Mouse (Mus musculus) ovary, postnatal 10 days (tissue): ENCODE measurements around the gene Disp2.

Source experiments
- DNase-seq: peaks from one replicate; pipeline ENCODE4 v3.0.0; 2022; ENCODE audit warnings: low spot score

Gene Disp2

DNA sequence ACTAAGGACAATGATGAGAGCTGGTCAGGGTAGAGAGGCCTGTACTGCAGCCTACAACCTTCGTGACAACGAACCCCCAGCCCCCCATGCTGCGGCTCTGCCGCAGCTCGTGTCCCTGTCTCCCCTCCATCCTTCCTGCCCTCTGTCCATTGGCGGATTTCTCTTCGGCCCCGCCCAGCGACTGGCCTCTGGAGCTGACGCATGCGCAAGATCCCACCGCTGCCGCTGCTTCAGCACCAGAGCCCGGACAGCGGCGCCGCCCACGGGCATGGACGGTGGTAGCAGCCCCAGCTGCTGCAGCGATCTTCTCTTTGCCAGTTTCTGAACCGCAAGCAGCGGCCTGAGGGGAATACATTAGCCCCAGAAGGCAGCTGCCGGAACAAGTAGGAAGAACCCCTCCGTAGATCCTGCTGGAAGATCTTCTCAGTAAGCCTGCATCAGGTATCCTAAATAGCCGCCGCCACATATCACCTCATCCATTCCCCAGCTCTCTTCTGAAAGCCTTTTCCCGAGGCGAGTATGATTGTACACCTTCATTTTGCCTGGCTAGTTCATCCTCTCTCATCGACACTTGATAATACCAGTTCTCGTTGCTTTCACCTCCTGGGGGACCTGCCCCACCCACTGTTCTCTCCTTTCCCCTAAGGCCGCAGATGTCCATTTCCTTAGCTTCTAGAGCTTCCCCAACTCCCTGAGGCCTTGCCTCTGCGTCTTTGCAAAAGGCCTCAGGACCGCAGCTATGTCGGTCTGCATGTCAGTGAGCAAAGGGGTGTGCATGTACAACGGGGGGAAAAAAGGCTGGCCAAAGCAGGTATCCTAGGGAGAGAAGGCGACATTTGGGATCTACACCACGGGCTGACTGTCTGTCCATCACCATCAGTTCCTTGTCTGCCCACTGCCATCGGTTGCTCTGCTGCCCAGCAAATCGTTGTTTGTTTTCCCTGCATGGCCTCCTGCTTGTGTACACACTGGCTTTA, at the start of gene Disp2:
Disp2 (plus strand) TSS at position 216 of the 977 bp plus-strand sequence.
- peak; percentile 85 for DNase-seq

DNA sequence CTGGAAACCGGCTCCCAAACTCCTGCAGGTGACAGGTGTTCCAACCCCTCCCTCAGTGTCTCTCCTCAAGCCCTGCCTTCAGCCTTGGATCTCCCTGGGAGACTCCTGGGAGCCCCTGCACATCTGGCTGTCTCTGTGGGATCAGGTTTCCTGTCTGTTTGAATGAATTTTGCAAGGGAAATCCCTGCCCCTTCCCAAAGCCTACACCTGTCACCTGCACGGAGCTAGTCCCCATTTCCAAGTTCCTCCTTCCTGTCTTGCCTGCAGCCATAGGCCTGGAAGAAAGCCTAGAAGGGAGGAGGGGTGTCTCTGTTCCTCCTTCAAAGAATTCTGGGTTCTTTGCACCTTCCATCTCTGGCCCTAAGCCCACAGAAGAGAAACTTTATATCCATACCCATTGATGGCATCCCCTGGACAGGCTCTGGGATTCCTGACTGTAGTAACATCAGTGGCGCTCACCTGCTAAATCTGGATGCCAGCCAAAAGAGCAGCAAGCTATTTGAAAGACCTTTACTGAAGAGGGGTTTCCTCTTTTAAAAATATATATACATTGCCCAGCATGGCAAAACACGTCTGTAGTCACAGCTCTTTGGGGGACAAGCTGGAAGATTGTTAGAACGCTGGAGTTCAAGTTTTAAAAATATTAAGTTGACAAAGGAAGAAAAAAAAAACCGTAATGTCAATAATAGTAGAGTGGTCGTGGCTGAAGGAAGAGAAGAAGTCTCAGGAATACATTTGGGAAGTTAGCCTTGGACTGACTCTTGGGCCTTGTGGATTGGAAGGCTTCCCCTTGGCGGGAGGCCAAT, 49.5 kb upstream of the Disp2 start:
- no peak for DNase-seq

DNA sequence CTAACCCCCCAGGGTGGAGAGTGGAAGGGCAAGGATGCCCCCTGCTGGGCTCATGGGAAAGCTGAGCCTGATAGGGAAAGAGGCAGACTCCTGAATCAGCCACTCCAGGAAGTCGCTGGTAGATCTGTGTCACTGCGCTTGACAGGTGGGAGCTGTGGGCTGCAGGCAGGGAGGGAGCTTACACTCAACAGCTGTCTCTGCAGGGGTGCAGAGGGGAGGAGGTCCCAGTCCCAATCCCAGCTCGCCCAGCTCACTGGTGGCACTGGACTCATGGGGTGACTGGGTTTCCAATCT, 49.0 kb upstream of the Disp2 start:
- peak; percentile 40 for DNase-seq

DNA sequence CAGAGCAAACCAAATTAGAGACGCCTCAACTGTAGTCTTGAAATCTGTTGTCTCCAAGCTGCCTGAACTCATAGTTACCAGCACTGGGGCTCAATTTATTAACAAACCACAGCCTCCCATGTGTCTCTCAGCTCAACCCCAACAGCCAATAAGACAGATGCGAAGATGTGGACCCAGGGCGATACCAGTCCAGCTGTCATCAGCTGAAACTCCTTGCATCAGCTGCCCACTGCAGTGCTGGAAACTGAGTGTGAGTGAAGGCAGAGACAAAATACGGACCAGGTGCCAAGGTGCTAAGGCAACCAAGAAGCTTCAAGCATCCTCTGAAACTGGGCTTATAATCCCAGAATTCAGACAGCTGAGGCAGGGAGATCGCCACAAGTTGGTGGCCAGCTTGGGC, 47.5 kb upstream of the Disp2 start:
- DNase-seq, result no peak

DNA sequence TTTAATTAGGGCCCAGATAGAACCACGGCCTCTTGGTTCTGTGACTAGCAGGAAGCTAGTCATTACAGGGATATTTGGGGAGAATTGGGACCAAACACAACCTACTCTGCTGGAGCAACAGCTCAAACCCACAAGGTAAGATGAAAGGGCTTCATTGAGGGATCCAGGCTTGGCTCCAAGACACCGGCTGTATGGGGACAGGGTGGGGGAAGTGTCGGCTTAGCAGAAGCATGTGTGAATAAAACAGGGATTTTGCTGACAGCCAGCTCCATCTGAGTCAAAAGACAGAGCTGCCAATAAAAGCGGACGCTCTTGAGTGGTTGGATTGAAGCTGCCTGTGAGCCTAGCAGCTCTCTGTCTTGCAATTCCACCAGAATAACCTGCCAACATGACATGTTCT, 46.2 kb upstream of the Disp2 start:
- DNase-seq, result no peak

DNA sequence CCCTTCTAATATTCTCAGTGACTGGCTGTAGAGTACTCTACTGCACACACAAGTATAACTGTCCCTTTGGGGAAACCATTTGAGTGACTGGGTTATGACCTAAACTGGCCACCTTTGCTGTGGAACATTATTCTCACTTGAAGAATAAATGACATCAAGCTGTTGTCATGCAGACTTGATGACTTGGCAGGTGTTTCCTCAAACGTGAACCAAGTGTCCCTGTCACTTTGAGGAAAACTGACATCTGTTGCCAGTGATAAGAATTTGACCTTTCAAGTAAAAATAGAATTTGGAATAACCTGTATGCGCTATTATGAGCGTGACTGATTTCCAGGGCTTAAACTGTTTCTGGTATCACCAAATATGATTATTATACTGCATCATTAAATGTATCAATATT, 39.2 kb upstream of the Disp2 start:
- no peak for DNase-seq

DNA sequence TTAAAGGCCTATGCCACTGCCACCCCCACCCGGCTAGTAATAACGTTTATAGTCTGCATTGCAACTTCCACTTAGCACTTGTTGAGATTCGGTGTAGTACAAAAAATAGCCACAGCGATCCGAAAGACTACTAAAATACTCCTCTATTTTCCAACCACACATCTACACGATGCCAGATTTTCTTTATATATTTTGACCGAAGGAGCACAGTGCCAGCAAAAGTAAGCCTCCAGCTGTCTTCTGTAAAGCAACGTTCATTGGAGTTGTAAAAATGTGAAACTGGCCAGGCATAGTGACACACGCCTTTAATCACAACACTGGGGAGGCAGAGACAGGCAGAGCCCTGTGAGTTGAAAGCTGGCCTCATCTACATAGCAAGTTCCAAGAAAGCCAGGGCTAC, 38.3 kb upstream of the Disp2 start:
- DNase-seq, result no peak

DNA sequence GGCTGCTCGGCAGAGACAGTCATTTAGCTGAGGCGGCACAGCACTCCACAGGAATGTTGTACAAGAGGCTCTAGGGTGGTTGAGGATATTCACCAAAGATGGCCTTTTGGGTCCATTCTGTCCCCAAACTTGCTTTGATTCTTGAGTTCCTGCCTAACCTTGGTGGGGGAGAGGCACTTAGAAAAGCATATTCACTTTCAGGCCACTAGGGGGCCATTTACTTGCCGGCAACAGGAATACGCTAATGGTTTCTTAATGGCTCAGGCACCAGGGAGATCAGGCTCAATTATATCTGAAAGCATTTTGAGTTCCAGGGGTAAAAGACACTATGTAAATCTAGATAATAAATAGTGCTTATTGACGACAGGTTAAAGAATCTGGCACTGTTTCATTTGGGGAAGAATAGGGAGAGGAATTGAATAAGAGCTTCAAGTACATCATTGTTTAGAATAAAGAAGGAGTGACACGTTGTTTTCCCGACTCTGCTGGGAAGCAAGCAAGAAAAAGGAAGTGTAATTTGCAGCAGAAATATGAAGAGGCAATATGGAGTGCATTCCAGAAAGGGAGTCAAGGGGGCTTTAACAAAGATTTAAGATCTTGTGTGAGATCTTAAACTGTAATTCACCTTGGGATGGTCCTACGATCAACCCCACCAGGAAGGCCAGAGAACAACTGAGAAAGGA, 36.1 kb upstream of the Disp2 start:
- no peak for DNase-seq

DNA sequence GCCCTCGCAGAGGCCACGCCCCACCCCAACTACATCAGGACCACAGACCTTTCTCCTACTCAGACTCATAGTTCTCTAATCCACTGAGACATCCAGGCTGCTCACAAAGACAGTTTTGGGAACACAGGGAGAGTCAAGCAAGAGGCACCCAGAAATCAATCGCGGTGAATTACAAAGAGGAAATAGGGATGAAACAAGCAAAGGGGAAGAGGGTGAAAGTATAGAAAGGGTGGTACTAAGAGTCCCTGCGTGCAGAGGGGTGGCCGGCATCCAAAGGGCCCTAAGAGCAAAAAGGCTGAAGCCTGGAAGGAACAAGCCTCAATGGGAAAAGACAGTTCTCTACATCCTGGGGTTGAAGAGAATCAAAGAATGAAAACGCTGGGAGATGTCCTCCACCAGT, 34.9 kb upstream of the Disp2 start:
- DNase-seq, result no peak

DNA sequence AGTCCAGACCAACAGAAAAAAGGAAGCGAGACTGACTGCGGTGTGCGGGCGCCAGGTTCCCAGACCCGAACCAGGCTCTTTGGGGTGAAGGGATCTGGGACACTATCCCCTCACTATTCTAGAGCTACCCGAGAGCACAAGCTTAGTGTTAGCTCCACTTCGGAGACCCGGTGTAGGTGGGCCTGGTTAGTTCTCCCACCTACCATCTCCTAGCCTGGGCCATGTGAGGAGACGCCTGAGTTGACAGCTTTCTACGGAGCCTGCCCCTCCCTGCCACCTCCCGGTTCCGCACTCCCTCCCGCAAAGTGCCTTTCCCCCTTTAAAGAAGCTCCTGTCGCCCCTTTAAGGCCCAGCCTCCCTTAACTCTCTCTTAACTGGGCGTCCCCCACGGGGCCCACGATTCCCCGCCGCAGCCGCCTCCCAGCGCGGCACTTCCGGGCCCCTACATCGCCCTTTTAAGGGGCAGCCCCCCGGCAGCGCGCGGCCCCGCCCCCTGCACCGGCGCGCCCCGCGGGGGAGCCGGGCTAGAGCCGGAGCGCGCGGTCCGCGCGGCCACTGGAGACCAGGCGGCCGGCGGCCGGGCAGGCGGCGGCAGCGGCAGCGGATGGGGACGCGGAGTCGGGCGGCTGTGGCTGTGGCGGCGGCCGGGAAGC, 34.2 kb upstream of the Disp2 start, which contains the start of gene Inafm2:
Inafm2 (plus strand) TSS at position 527 of the 653 bp plus-strand sequence.
- DNase-seq, result peak; percentile 66

DNA sequence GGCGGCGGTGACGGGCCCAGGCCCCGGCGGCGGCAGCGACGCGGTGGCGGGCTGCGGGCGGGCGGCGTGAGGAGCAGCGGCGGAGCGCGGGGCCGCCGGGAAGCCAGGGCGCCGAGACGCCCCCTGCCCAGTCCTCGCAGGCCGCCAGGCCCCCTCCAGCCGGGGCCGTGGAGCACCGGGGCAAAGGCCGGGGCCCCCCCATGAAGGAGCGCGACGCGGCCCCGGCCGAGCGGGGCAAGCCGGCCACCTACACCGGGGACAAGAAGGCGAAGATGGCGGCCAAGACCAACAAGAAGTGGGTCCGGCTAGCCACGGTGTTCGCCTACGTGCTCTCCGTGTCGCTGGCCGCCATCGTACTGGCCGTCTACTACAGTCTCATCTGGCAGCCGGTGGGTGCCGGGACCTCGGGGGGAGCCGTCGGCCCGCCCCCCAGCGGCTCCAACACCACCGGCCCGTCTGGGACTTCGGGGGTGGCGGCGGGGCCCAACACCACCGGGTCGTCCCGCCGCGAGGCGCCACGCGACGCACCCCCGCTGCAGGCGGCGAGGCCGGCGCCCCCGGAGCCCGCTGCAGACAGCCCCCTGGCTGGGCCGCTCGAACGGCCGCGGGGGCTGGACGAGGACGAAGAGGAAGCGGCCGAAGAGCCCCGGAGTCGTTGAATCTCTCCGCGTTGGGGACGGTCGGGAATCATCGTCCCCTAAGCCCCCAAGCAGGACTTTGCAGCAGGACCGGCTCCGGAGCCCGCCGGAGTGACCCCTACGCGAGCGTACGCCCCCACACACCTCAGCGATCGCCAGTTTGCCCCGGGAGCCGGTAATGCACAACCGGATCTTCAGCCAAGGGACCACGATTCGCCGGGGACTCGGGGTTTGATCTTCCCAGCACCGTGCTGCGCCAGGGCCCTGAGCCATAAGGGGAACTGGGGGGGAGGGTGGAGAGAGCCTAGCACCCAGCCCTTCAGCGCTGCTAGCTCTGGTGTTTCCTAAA, 33.3 kb upstream of the Disp2 start:
- no peak for DNase-seq

DNA sequence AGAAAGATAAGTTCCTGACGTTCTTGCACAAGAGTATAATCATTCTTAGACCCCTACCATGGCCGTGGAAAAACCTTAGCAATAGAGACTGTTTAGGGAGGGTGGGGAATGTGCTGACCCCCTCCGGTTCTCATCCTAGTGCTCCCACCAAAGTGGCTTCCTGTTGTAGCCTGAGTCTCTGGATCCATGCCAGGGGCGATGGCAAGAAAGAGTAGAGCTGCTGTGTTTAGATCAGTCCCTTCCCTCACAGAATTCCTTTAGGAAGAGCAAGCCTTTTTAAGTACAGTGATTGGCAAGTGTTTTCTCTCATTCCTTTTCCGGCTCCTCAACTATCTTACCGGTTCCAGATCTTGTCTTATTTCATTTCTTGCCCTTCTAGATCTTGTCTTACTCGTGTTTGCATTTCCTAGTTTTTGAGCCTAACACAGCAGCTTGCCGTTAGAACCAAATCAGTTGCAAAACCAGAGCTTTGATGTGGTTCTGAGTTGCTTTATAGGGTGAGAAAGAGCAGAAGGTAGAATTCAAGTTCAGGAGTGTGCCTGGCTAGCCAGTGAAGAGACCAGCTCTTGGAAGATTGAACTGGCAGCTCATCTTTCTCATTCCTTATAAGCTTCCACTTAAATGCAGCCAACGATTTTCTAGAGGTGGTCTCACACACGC, 32.1 kb upstream of the Disp2 start:
- DNase-seq, result no peak

DNA sequence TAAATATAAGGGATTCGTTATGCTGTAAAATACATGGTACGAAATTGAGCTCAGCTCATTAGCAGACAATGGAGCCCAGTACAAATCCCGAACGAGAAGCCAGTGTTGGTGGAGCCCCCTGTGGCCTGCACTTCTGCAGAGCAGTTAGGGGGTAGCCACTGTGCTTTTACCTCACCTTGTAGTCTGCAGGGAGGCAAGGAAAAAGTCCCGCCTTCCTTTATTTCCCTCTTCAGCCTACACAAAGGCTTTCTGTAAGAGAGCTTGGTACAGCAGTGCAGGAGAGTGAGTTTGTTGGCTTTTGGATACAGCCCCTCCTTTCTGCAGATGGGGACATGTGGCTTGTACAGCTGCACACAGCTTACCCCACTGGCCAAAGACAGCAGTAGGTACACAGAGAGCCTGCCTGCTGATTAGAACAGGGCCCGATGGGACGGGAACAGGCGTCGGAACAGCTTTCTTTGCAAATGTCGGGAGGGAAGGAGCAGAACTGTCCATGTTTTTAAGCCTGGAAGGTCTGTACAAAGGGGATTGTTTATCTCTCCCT, 30.1 kb upstream of the Disp2 start:
- no peak for DNase-seq

DNA sequence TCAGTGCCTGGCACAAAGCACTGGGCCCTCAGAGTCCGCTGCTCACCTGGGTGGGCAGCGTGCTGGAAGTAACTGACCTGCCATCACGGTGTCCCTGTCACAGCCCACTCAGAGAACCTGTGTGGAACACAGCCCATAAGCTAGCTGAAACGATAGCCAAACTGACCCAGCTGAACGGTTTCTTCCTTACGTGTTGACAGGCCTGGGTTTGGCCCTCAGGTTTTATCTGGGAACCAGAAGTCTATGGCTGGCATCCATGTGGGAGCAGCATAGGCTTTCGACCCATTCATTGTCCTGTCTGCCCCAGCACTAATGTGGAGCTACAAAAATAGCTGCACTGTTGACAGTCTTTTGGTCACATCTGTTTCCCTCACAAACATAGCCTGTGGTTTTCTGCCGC, 29.0 kb upstream of the Disp2 start:
- DNase-seq, result no peak

DNA sequence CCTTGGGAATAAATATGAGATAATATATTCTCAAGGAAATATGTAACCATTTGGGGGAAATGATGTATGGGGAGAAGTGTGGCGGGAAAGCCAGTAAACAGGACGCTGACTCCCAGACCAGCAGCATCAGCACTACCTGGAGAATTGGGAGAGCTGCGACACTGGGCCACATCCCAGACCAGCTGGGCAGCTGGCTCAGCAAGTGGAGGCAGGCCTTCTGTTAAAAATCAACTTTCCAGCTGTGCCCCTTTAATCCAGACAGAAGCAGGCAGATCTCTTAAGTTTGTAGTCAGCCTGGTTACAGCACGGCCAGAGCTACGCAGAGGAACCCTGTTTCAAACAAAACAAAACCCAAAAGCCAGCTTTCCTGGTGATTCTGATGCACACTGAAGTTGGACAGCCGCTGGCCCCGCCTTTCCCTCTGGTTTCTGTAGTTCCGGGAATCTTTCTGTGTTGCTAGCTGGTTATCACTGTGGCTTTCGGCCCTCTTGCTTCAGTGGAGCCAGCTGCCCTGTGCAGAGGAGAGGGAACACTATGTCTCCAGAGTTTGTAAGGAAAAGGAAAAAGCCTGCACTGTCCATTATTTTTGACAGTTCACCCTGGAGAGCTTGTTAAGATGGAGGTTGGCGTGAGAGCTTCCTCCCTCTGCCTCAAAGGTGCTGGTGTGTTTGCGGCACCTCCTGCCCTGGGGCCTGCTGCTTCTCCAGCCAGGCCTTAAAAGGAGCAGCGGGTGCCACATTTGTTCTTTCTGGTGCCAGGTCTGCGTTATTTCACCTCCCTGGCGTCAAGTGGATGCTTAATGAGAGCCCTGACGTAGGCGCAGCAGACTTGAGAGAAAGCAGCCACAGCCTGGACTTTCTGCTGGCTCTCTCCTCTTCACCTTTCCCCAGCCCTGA, 27.4 kb upstream of the Disp2 start:
- no peak for DNase-seq

DNA sequence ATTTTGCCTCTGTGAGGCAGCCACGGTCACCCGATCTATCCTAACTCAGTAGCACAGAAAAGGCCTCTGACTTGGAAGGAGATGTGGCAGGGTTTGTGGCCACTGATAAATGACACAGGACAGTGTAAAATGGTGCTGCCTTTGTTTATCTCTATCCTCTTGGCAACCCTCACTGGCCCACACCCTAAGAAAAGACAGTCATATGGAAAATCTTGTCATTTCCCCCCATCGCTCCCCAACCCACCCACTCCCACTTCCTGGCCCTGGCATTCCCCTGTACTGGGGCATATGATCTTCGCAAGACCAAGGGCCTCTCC, 26.8 kb upstream of the Disp2 start:
- DNase-seq, result no peak

DNA sequence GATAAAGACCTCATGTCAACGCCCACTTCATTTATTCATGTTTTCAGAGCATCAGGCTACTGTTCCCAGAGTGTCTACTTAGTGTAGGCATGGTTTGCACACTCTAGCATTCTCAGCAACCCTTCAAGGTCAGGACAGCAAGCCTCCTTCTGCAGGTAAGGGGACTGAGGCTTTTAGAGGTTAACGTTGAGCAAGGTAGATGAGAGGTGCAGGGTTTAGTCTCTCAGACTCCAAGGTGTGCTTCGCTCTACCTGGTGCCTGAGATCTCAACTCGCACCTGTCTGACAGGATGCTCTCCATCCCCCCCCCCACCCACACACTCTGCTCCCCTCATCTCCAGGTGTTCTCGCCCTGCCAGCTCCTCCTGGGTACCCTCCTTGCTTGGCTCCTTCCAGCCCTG, 25.4 kb upstream of the Disp2 start:
- DNase-seq, result no peak

DNA sequence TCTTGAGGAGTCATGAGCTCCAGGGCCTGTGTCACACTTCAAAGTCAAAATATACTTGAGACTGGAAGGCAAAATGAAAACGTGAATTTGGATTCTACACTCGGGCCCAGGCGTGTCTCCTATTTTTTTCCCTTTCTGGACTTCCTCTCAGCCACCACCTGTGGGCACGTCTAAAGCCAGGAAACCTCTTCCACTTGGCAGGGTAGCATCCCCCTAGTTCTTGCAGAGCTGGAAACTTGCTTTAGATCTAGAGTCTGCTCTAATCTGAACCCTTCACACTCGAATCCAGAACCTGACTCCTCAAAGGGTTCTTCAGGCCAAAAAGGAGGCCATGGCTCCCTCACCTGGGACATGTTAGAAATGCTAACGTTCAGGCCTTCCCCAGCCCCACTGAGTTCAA, 24.1 kb upstream of the Disp2 start:
- no peak for DNase-seq

DNA sequence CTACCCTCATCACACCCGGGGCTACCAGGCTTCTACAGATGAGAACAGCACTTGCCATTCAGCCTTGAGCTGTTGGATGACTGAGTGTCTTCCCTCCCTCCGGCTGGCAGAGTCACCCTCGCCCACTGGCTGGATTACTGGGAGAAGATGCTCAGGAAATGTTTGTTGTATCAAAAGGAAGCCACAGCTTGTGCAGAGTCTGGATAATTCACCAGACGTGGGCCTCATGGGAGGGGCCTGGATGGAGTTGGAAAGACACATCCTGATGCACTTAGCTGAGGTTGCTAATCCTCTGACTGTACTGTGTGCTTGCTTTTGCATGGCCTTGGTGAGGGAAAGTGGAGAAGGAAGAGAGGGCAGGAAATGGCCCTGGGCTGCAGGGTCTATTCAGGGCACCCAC, 23.4 kb upstream of the Disp2 start:
- DNase-seq, result no peak
